Mouse (Mus musculus): ENCODE data around the gene Fam193a. TPM values are rescaled to one million over a fixed set of nuclear protein-coding genes. Genes with fewer than 3 reads are reported as not detected.

Gene Fam193a
- total and polyA plus RNA-seq, 3 experiments, result 10.9 to 317 (median 37.1) TPM

DNA sequence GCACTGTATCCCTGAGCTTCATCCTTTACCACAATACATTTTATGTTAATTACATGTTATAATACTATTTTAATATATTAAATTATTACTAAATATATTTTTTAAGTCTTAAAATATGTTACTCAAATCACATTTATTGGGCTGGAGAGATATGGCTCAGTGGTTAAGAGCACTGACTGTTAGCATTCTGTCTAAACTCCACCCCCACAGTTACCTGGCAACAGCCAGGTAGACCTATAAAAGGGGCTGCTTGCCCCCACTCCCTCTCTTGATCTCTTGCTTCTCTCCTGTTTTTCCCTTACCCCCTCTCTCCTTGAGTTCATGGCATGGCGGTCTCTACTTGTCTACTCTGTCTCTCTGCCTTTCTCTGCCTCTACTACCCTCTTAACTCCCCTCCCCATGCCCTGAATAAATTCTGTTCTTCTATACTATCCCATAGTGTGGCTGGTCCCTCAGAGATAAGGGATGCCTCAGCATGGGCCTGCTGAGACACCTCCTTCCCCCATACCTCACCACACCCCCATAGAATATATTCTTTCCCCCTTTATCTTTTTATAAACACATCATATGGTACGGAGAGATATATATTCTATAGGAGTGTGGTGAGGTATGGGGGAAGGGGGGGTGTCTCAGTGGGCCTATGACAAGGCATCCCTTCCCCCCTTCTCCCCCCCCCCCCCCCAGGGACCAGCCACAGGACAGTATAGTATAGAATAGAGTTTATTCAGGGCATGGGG is 98.5 kb downstream of the Fam193a start (continued):
- TF ChIP-seq TBP (IDR thresholded peaks at IDR 0.05; ENCODE audit: low read depth, low read length) (no peak), EP300 (IDR thresholded peaks at IDR 0.05; ENCODE audit: low read depth in 1 of 2, low read length in 2 of 2) (peak; percentile 83 to 91), USF2 (IDR thresholded peaks at IDR 0.05; ENCODE audit: borderline replicate concordance in 1 of 2, insufficient read depth in 1 of 2, low read depth in 1 of 2, low read length in 2 of 2) (no peak), MAZ (IDR thresholded peaks at IDR 0.05; ENCODE audit: low read depth, low read length) (peak; percentile 90), KAT2A (conservative IDR thresholded peaks at IDR 0.05; ENCODE audit: low read depth, low read length) (no peak), BHLHE40 (IDR thresholded peaks at IDR 0.05; ENCODE audit: borderline replicate concordance, low read depth, low read length) (peak; percentile 53), E2F4 (IDR thresholded peaks at IDR 0.05; ENCODE audit: borderline replicate concordance, low read depth, low read length) (no peak), ZC3H11A (IDR thresholded peaks at IDR 0.05; ENCODE audit: low read depth, low read length) (no peak), RCOR1 (IDR thresholded peaks at IDR 0.05; ENCODE audit: low read depth, low read length) (peak; percentile 65), ZNF384 (IDR thresholded peaks at IDR 0.05; ENCODE audit: low read depth, low read length) (no peak), POLR2AphosphoS2 (IDR thresholded peaks at IDR 0.05; ENCODE audit: low read length) (peak; percentile 40; the same call in 1 of the 2 replicates), CHD2 (IDR thresholded peaks at IDR 0.05; ENCODE audit: low read length) (no peak; the same call in 1 of the 2 replicates), SMC3 (IDR thresholded peaks at IDR 0.05; ENCODE audit: low read depth, low read length) (no peak), CHD1 (IDR thresholded peaks at IDR 0.05; ENCODE audit: low read depth, low read length) (no peak), GABPA (IDR thresholded peaks at IDR 0.05; ENCODE audit: low read depth, low read length) (no peak), MYC (IDR thresholded peaks at IDR 0.05; ENCODE audit: low read depth, low read length) (no peak), UBTF (IDR thresholded peaks at IDR 0.05; ENCODE audit: borderline replicate concordance, insufficient read depth, low read depth, low read length) (no peak), HCFC1 (IDR thresholded peaks at IDR 0.05; ENCODE audit: low read depth, low read length) (0 out of 2 replicates have a peak, but pooled peaks have one; percentile 26), ZMIZ1 (IDR thresholded peaks at IDR 0.05; ENCODE audit: low read depth, low read length) (no peak), ELF1 (IDR thresholded peaks at IDR 0.05; ENCODE audit: low read depth, low read length) (peak; percentile 26; the same call in 1 of the 2 replicates), JUND (IDR thresholded peaks at IDR 0.05; ENCODE audit: low read depth, low read length) (no peak)

DNA sequence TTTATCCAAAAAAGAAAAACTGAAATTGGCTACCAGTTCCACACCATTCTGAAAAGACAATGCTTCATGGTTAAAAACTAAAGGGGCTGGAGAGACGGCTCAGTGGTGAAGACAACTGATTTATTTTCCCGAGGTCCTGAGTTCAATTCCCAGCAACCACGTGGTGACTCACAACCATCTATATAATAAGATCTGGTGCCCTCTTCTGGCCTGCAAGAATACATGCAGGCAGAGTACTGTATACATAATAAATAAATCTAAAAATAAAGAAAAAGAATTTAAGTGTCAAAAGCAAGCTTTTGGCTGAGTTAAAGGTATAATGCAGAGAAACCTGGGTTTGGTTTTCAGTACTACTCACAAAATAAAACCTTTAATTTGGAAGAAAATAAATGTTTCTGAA is 111.2 kb downstream of the Fam193a start:
- Histone ChIP-seq H3K27ac (ENCODE audit: control insufficient read depth, low read depth, low read length) (no peak overlapping the region), H3K36me3 (ENCODE audit: control insufficient read depth in 1 of 2, insufficient read depth in 2 of 2, low read length in 2 of 2) (peaks cover 0 to 15% of the 10 kb centered on the region in 2 experiments; a peak in 2 of 4 replicates), H3K27me3 (ENCODE audit: control insufficient read depth in 1 of 2, insufficient read depth in 2 of 2, low read length in 2 of 2) (no peaks in the 10 kb centered on the region), H3K9ac (ENCODE audit: control insufficient read depth, low read depth, low read length, poor library complexity, severe bottlenecking) (no peak overlapping the region), H3K9me3 (replicated peaks; ENCODE audit: insufficient read depth, low read length) (no peaks in the 10 kb centered on the region), H3K79me2 (ENCODE audit: control insufficient read depth, insufficient read depth, low read length, poor library complexity) (no peaks in the 10 kb centered on the region), H3K4me3 (ENCODE audit: control insufficient read depth in 1 of 2, insufficient read depth in 1 of 2, low read depth in 2 of 2, low read length in 2 of 2) (no peak overlapping the region), H3K4me1 (ENCODE audit: control insufficient read depth in 1 of 2, insufficient read depth in 2 of 2, low read length in 2 of 2) (no peaks in the 10 kb centered on the region)
- peak; percentile 63 for DNase-seq (ENCODE audit: low read depth, low spot score)
- TF ChIP-seq MAZ (IDR thresholded peaks at IDR 0.05; ENCODE audit: low read depth, low read length) (no peak), NRF1 (IDR thresholded peaks at IDR 0.05; ENCODE audit: insufficient read depth, low read depth, low read length, poor library complexity, severe bottlenecking) (no peak), BHLHE40 (IDR thresholded peaks at IDR 0.05; ENCODE audit: borderline replicate concordance, low read depth, low read length) (no peak), MYB (IDR thresholded peaks at IDR 0.05; ENCODE audit: low read depth, low read length) (no peak), NELFE (IDR thresholded peaks at IDR 0.05; ENCODE audit: low read depth, low read length) (no peak), ZKSCAN1 (IDR thresholded peaks at IDR 0.05; ENCODE audit: low read depth, low read length) (no peak), ZMIZ1 (IDR thresholded peaks at IDR 0.05; ENCODE audit: low read depth, low read length) (no peak), TAL1 (IDR thresholded peaks at IDR 0.05; ENCODE audit: low read length) (no peak), POLR2AphosphoS2 (IDR thresholded peaks at IDR 0.05; ENCODE audit: low read length) (no peak), CHD2 (IDR thresholded peaks at IDR 0.05; ENCODE audit: low read length) (no peak), RCOR1 (IDR thresholded peaks at IDR 0.05; ENCODE audit: low read depth, low read length) (no peak), UBTF (IDR thresholded peaks at IDR 0.05; ENCODE audit: borderline replicate concordance, insufficient read depth, low read depth, low read length) (no peak), TCF12 (IDR thresholded peaks at IDR 0.05; ENCODE audit: low read depth, low read length) (no peak), TBP (IDR thresholded peaks at IDR 0.05; ENCODE audit: low read depth, low read length) (no peak), ETS1 (IDR thresholded peaks at IDR 0.05; ENCODE audit: low read depth, low read length) (no peak), RAD21 (IDR thresholded peaks at IDR 0.05; ENCODE audit: low read depth, low read length) (peak; percentile 67), ZC3H11A (IDR thresholded peaks at IDR 0.05; ENCODE audit: low read depth, low read length) (peak; percentile 57; the same call in 1 of the 2 replicates), CHD1 (IDR thresholded peaks at IDR 0.05; ENCODE audit: low read depth, low read length) (no peak), MXI1 (IDR thresholded peaks at IDR 0.05; ENCODE audit: low read depth, low read length) (no peak), MYC (IDR thresholded peaks at IDR 0.05; ENCODE audit: low read depth, low read length) (peak; percentile 83), MAFK (IDR thresholded peaks at IDR 0.05; ENCODE audit: borderline replicate concordance, low read depth, low read length) (no peak), GABPA (IDR thresholded peaks at IDR 0.05; ENCODE audit: low read depth, low read length) (no peak)

Measured in MEL (cell line).